Mouse (Mus musculus): ENCODE results near the gene Utrn.

DNA sequence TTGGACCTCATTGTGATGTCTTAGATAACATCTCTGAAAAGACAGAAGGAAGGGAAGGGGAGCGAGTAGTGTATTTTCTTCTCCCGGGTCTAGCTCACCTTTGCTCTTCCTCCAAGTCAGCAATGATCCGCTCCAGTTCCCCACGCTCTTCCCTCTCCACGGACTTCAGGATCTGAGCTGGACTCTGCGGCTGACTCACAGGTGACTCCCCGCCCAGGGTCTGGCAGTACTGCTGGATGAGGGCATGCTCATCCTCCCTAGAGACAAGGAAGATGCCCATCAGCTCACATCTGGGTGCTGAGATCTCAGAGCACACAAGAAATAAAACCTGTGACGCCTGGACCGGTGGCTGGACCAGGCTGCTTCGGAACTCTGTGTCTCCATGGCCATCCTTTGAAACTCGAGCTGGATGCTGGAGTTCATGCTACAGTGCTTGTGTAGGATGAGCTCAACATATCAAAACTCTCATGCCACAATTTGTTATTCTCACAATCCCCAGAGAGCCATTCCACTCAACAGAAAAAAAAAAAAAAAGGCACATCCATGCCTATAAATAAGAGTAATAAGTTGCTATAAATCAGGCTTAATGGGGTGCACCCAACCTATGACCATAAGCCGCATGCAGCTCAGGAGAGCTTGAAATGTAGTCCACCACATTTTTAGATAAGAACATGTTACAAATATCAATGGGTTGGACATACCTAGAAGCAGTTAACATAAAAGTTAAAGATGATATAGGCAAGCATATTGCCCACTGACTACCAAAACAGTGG lies 462.6 kb downstream of the Utrn start:
- no peak for TF ChIP-seq POLR2A (IDR thresholded peaks at IDR 0.05; ENCODE audit: low read depth, low read length)
- no peak for TF ChIP-seq RAD21 (IDR thresholded peaks at IDR 0.05; ENCODE audit: low read depth, low read length)
- no peak for TF ChIP-seq UBTF (IDR thresholded peaks at IDR 0.05; ENCODE audit: low read depth, low read length)
- no peak for TF ChIP-seq CTCF (conservative IDR thresholded peaks at IDR 0.05 in 1 of 2, IDR thresholded peaks at IDR 0.05 in 1 of 2; ENCODE audit: low read depth in 2 of 2, low read length in 2 of 2)
